Mouse (Mus musculus): ENCODE results near the gene Alox5ap. TPM values are rescaled to one million over a fixed set of nuclear protein-coding genes. Genes with fewer than 3 reads are reported as not detected.

Alox5ap gene
- polyA plus RNA-seq, 1 experiment, result 9.8 TPM

GRCm38 (mm10) chr5:149247047-149247904 lies 17.3 kb upstream of the Alox5ap start:
- Histone ChIP-seq H3K4me1 (ENCODE audit: control insufficient read depth, insufficient read depth, insufficient read length, low read length) (no peaks in the 10 kb centered on the region; the same call in 1 of the 2 replicates), H3K27ac (replicated peaks; ENCODE audit: low read depth, low read length) (peak overlapping the region; percentile 1; the same call in 1 of the 2 replicates), H3K4me3 (ENCODE audit: insufficient read depth, low read depth, low read length) (peak overlapping the region; percentile 13; the same call in 1 of the 2 replicates)

- H3K4me3 ChIP-seq (ENCODE audit: insufficient read depth, low read depth, low read length), result no peak overlapping the region
- H3K4me1 ChIP-seq (ENCODE audit: control insufficient read depth, insufficient read depth, insufficient read length, low read length), result no peaks in the 10 kb centered on the region
- H3K27ac ChIP-seq (replicated peaks; ENCODE audit: low read depth, low read length), result no peak overlapping the region
Observed at GRCm38 (mm10) chr5:149252303-149252702, 12.3 kb upstream of the Alox5ap start.

GRCm38 (mm10) chr5:149253491-149253890 lies 11.1 kb upstream of the Alox5ap start:
- Histone ChIP-seq H3K27ac (replicated peaks; ENCODE audit: low read depth, low read length) (no peak overlapping the region), H3K4me3 (ENCODE audit: insufficient read depth, low read depth, low read length) (no peak overlapping the region), H3K4me1 (ENCODE audit: control insufficient read depth, insufficient read depth, insufficient read length, low read length) (no peaks in the 10 kb centered on the region)

- Histone ChIP-seq H3K4me3 (ENCODE audit: insufficient read depth, low read depth, low read length) (no peak overlapping the region), H3K4me1 (ENCODE audit: control insufficient read depth, insufficient read depth, insufficient read length, low read length) (no peaks in the 10 kb centered on the region), H3K27ac (replicated peaks; ENCODE audit: low read depth, low read length) (no peak overlapping the region)
Observed at GRCm38 (mm10) chr5:149255522-149255921, 9.0 kb upstream of the Alox5ap start.

GRCm38 (mm10) chr5:149257518-149258281 lies 6.9 kb upstream of the Alox5ap start:
- Histone ChIP-seq H3K4me1 (ENCODE audit: control insufficient read depth, insufficient read depth, insufficient read length, low read length) (no peaks in the 10 kb centered on the region), H3K4me3 (ENCODE audit: insufficient read depth, low read depth, low read length) (no peak overlapping the region), H3K27ac (replicated peaks; ENCODE audit: low read depth, low read length) (no peak overlapping the region)

GRCm38 (mm10) chr5:149259093-149259492 lies 5.5 kb upstream of the Alox5ap start:
- H3K27ac ChIP-seq (replicated peaks; ENCODE audit: low read depth, low read length), result no peak overlapping the region
- no peak overlapping the region for H3K4me3 ChIP-seq (ENCODE audit: insufficient read depth, low read depth, low read length)
- H3K4me1 ChIP-seq (ENCODE audit: control insufficient read depth, insufficient read depth, insufficient read length, low read length), result no peaks in the 10 kb centered on the region

GRCm38 (mm10) chr5:149261449-149261848 lies 3.1 kb upstream of the Alox5ap start:
- Histone ChIP-seq H3K4me3 (ENCODE audit: insufficient read depth, low read depth, low read length) (no peak overlapping the region), H3K27ac (replicated peaks; ENCODE audit: low read depth, low read length) (no peak overlapping the region), H3K4me1 (ENCODE audit: control insufficient read depth, insufficient read depth, insufficient read length, low read length) (no peaks in the 10 kb centered on the region)

- Histone ChIP-seq H3K4me1 (ENCODE audit: control insufficient read depth, insufficient read depth, insufficient read length, low read length) (no peaks in the 10 kb centered on the region), H3K4me3 (ENCODE audit: insufficient read depth, low read depth, low read length) (no peak overlapping the region), H3K27ac (replicated peaks; ENCODE audit: low read depth, low read length) (no peak overlapping the region)
Observed at GRCm38 (mm10) chr5:149261866-149262265, 2.7 kb upstream of the Alox5ap start.

GRCm38 (mm10) chr5:149264878-149265279 lies 312 bp downstream of the Alox5ap start:
- Histone ChIP-seq H3K4me1 (ENCODE audit: control insufficient read depth, insufficient read depth, insufficient read length, low read length) (no peaks in the 10 kb centered on the region), H3K27ac (replicated peaks; ENCODE audit: low read depth, low read length) (peak overlapping the region; percentile 23), H3K4me3 (ENCODE audit: insufficient read depth, low read depth, low read length) (peak overlapping the region; percentile 47)

- Histone ChIP-seq H3K4me1 (ENCODE audit: control insufficient read depth, insufficient read depth, insufficient read length, low read length) (no peaks in the 10 kb centered on the region), H3K27ac (replicated peaks; ENCODE audit: low read depth, low read length) (peak overlapping the region; percentile 49), H3K4me3 (ENCODE audit: insufficient read depth, low read depth, low read length) (0 out of 2 replicates have a peak overlapping the region, but pooled peaks have one; percentile 21)
Observed at GRCm38 (mm10) chr5:149266761-149267221, 2.2 kb downstream of the Alox5ap start.

- H3K4me3 ChIP-seq (ENCODE audit: insufficient read depth, low read depth, low read length), result no peak overlapping the region; the same call in 1 of the 2 replicates
- peak overlapping the region; percentile 49 for H3K27ac ChIP-seq (replicated peaks; ENCODE audit: low read depth, low read length)
- no peaks in the 10 kb centered on the region for H3K4me1 ChIP-seq (ENCODE audit: control insufficient read depth, insufficient read depth, insufficient read length, low read length)
Observed at GRCm38 (mm10) chr5:149267493-149267892, 2.9 kb downstream of the Alox5ap start.

GRCm38 (mm10) chr5:149271291-149271690 lies 6.7 kb downstream of the Alox5ap start:
- Histone ChIP-seq H3K27ac (replicated peaks; ENCODE audit: low read depth, low read length) (no peak overlapping the region), H3K4me3 (ENCODE audit: insufficient read depth, low read depth, low read length) (no peak overlapping the region), H3K4me1 (ENCODE audit: control insufficient read depth, insufficient read depth, insufficient read length, low read length) (no peaks in the 10 kb centered on the region)

GRCm38 (mm10) chr5:149272535-149272934 lies 8.0 kb downstream of the Alox5ap start:
- Histone ChIP-seq H3K4me3 (ENCODE audit: insufficient read depth, low read depth, low read length) (no peak overlapping the region), H3K4me1 (ENCODE audit: control insufficient read depth, insufficient read depth, insufficient read length, low read length) (no peaks in the 10 kb centered on the region), H3K27ac (replicated peaks; ENCODE audit: low read depth, low read length) (no peak overlapping the region; the same call in 1 of the 2 replicates)

- Histone ChIP-seq H3K4me1 (ENCODE audit: control insufficient read depth, insufficient read depth, insufficient read length, low read length) (no peaks in the 10 kb centered on the region), H3K4me3 (ENCODE audit: insufficient read depth, low read depth, low read length) (no peak overlapping the region), H3K27ac (replicated peaks; ENCODE audit: low read depth, low read length) (peak overlapping the region; percentile 77)
Observed at GRCm38 (mm10) chr5:149274390-149275104, 10.0 kb downstream of the Alox5ap start.

- Histone ChIP-seq H3K4me1 (ENCODE audit: control insufficient read depth, insufficient read depth, insufficient read length, low read length) (no peaks in the 10 kb centered on the region), H3K27ac (replicated peaks; ENCODE audit: low read depth, low read length) (no peak overlapping the region)
Observed at GRCm38 (mm10) chr5:149275105-149275494, 10.5 kb downstream of the Alox5ap start.

More at GRCm38 (mm10) chr5:149275105-149275494, 10.5 kb downstream of the Alox5ap start:
- H3K4me3 ChIP-seq (ENCODE audit: insufficient read depth, low read depth, low read length), result no peak overlapping the region
